Mouse (Mus musculus): Measurements from ENCODE around the gene Pgm5.
"Not testable (repeated sequence)": the region's sequence is repeated elsewhere in the genome, so short reads cannot be mapped to it uniquely, and the experiment has no call there.

Pgm5 gene

GRCm38 (mm10) chr19:24703168-24703567 lies 158.5 kb downstream of the Pgm5 start:
- not testable (repeated sequence) for DNase-seq

- peak; percentile 66 to 79 for DNase-seq
These were observed 159.9 kb downstream of the Pgm5 start for GRCm38 (mm10) chr19:24701716-24702115.

- no peak for DNase-seq
These were observed 161.0 kb downstream of the Pgm5 start for GRCm38 (mm10) chr19:24700664-24701063.

- DNase-seq = no peak
These were observed 161.7 kb downstream of the Pgm5 start for GRCm38 (mm10) chr19:24699910-24700309.

GRCm38 (mm10) chr19:24699196-24699595 lies 162.5 kb downstream of the Pgm5 start:
- peak; percentile 28 to 31 for DNase-seq

GRCm38 (mm10) chr19:24698651-24699050 lies 163.0 kb downstream of the Pgm5 start:
- peak in 1 of 2 experiments; percentile 38 for DNase-seq

- DNase-seq = no peak
These were observed 163.7 kb downstream of the Pgm5 start for GRCm38 (mm10) chr19:24697946-24698345.

- no peak for DNase-seq
These were observed 169.0 kb downstream of the Pgm5 start for GRCm38 (mm10) chr19:24692691-24693090.

GRCm38 (mm10) chr19:24689531-24689930 lies 172.1 kb downstream of the Pgm5 start:
- peak; percentile 72 to 73 for DNase-seq

GRCm38 (mm10) chr19:24688327-24688726 lies 173.3 kb downstream of the Pgm5 start:
- DNase-seq = no peak

GRCm38 (mm10) chr19:24686411-24686810 lies 175.2 kb downstream of the Pgm5 start:
- DNase-seq = no peak

- DNase-seq = peak; percentile 84 to 89
These were observed 178.5 kb downstream of the Pgm5 start for GRCm38 (mm10) chr19:24683016-24683720.

GRCm38 (mm10) chr19:24677242-24677984 lies 184.2 kb downstream of the Pgm5 start:
- DNase-seq = no peak

- peak in 1 of 2 experiments; percentile 9 for DNase-seq
These were observed 185.2 kb downstream of the Pgm5 start for GRCm38 (mm10) chr19:24676429-24676828.

- peak; percentile 69 to 85 for DNase-seq
These were observed 187.9 kb downstream of the Pgm5 start, which contains the start of gene Tmem252 for GRCm38 (mm10) chr19:24673762-24674161. Tmem252 (plus strand) TSS chr19:24674008.

GRCm38 (mm10) chr19:24673331-24673730 lies 188.3 kb downstream of the Pgm5 start:
- peak; percentile 54 to 58 for DNase-seq

- DNase-seq = peak in 1 of 2 experiments; percentile 7
These were observed 189.2 kb downstream of the Pgm5 start for GRCm38 (mm10) chr19:24672366-24672960.

GRCm38 (mm10) chr19:24671571-24671970 lies 190.1 kb downstream of the Pgm5 start:
- DNase-seq = peak; percentile 75 to 91

GRCm38 (mm10) chr19:24667527-24667926 lies 194.1 kb downstream of the Pgm5 start:
- DNase-seq = no peak

GRCm38 (mm10) chr19:24665771-24666170 lies 195.9 kb downstream of the Pgm5 start:
- DNase-seq = peak in 1 of 2 experiments; percentile 33

GRCm38 (mm10) chr19:24662346-24662745 lies 199.3 kb downstream of the Pgm5 start:
- peak in 1 of 2 experiments; percentile 40 for DNase-seq

GRCm38 (mm10) chr19:24656981-24657380 lies 204.7 kb downstream of the Pgm5 start:
- DNase-seq = no peak

- DNase-seq = peak; percentile 78 to 84
These were observed 208.3 kb downstream of the Pgm5 start for GRCm38 (mm10) chr19:24653230-24653799.

Data from kidney, postnatal 36 days (tissue).